Mouse (Mus musculus) lung, postnatal 25 days (tissue): Measurements from ENCODE around the gene Mrps21.
"Not testable (repeated sequence)": the region's sequence is repeated elsewhere in the genome, so short reads cannot be mapped to it uniquely, and the experiment has no call there.

Source experiments
- DNase-seq: peaks from one replicate; pipeline ENCODE4 v3.0.0; 2022; ENCODE audit warnings: low spot score

The Mrps21 gene

GRCm38 (mm10) chr3:95892066-95893052 lies 21.0 kb upstream of the Mrps21 start:
- peak; percentile 60 for DNase-seq

- peak; percentile 72 for DNase-seq
Observed at GRCm38 (mm10) chr3:95891211-95892065, 20.1 kb upstream of the Mrps21 start, which contains the start of gene BC028528. BC028528 (minus strand) TSS chr3:95892005.

GRCm38 (mm10) chr3:95889664-95890063 lies 18.3 kb upstream of the Mrps21 start:
- DNase-seq: no peak

GRCm38 (mm10) chr3:95887596-95887995 lies 16.3 kb upstream of the Mrps21 start:
- no peak for DNase-seq

DNA sequence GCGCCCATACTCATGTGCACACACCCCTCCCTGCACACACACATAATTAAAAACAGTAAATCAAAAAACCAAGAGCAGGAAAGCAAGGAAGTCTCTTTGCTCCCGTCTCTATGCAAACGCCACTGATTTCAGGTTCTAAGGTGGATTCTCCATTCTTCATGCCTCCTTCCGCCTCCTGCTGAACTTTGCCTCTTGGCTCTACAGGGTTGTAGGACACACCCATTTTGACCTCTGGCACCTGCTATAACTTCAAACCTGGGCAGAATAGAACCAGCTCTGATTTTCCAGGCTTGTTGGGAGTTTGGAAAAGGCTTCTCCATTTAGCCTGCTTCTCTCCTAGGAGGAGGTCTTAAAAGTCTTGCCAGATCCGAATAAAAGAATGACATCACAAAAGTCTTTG lies 13.1 kb upstream of the Mrps21 start:
- DNase-seq: no peak

DNA sequence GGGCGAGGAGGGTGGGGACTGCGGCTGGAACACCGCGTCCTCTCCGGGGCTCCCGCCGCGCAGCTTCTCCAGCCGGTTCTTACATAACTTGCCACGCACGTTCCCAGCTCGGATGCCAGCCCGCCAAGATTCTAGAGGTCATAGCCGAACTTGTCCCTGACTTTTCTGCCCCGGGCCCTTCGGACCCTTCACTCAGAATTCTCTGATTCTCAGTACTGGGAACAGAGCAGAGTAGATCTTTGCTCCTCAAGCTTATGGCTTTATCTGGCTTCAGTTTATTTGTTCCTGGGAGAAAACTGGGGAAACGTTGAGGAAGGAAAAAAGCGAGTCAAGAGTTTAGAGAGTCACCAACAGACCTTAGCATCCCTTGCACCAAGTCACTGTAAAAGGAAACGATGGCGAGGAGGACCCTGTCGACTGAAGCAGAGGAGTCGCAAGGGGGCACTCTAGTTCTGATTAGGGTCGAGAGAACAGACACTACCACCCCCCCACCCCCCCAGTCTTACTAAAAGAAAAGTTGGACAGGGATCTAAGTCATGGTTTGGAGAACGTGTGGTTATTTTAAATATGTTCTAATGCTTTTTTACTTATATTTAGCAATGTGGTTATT lies 11.6 kb upstream of the Mrps21 start:
- DNase-seq: peak; percentile 83

GRCm38 (mm10) chr3:95881979-95882815 lies 10.9 kb upstream of the Mrps21 start, which contains the start of gene Ciart:
Ciart (minus strand) TSS chr3:95882251.
- peak; percentile 97 for DNase-seq

DNA sequence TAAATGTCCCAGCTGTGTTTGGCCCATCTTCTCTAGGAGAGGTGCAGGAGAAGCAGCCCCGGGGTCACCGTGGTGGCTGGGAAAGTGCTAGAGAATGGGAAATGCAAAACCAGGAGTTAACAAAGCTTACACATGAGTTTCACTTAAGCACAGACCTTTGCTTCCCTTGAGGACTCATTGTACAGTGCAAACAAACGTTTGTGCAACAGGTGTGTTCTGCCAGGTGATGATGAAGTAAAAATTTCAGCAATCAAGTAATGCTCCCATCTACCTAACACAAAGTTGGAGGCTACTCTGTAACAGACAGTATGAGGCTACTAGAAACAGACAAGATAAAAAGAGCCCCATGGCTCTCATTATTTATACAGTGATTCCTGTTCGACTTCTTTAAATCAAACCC lies 7.7 kb upstream of the Mrps21 start:
- DNase-seq: peak; percentile 47

DNA sequence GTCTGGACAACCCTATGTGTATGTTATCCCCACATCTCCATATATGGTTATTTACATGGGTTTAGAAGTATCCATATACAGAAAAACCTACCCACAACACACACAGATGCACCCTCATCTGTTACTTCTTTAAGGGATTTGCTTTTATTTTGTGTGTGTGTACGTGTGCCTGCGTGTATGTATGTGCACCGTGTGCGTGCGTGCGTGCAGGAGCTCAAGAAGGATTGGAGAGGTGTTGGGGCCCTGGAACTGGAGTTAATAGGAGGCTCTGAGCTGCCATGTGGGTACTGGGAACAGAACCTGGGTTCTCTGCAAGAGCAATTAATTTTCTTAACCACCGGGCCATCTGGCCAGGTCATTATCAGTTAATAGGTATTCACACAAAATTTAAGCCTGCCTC lies 729 bp upstream of the Mrps21 start:
- no peak for DNase-seq

- DNase-seq: no peak
Observed at GRCm38 (mm10) chr3:95870976-95871375, 343 bp downstream of the Mrps21 start.

DNA sequence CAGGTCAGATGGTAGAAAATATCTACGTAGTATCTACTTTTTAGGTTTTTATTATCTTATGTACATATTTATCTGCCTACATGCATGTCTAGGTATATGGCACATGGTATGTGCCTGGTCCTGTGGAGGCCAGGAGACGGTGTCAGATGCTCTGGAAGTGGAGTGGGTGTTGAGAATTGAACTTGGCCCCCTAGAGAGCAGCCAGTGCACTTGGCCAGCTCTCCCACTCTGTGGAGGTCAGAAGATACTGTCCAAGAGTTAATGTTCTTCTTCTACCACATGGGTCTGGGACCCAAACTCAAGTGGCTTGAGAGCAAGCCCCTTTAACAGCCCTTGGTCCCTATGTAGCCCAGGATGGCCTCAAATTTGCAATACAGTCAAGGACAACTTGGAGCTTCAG lies 3.9 kb downstream of the Mrps21 start:
- DNase-seq: no peak

- DNase-seq: no peak
Observed at GRCm38 (mm10) chr3:95866071-95866470, 5.2 kb downstream of the Mrps21 start.

GRCm38 (mm10) chr3:95865571-95865970 lies 5.7 kb downstream of the Mrps21 start:
- no peak for DNase-seq

DNA sequence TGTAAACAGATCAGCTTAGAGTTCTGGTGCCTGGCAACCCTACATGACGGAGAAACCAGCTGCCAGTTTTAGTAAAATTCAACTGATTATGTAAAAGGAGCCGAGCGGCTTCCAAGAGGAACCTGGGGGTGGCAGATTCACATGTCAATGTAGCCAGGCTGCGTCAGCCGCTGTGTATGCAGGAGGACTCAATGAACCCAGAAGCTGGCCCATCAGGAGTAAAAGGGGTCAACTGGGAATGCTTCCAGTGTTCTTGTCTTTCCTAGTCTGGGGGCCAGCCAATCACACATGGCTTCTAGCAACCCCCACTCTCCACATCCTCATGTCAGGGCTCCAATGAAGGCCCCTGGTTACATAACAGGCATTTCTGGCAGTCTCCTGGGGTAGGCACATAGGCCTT lies 6.3 kb downstream of the Mrps21 start:
- DNase-seq: no peak

GRCm38 (mm10) chr3:95863578-95863977 lies 7.7 kb downstream of the Mrps21 start:
- DNase-seq: no peak

- DNase-seq: peak; percentile 90
Observed at GRCm38 (mm10) chr3:95861796-95862195, 9.5 kb downstream of the Mrps21 start.

DNA sequence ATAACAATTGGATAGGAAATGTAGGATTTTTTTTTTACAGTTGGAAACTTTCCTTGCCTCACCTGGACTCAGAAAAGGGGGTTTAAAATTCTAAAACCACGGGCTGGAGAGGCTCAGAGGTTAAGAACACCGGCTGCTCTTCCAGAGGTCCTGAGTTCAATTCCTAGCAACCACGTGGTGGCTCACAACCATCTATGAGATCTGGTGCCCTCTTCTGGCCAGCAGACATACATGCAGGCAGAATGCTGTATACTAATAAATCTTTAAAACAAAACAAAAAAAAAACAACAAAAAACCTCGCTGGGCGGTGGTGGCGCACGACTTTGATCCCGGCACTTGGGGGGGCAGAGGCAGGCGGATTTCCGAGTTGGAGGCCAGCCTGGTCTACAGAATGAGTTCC lies 10.1 kb downstream of the Mrps21 start:
- no peak for DNase-seq

DNA sequence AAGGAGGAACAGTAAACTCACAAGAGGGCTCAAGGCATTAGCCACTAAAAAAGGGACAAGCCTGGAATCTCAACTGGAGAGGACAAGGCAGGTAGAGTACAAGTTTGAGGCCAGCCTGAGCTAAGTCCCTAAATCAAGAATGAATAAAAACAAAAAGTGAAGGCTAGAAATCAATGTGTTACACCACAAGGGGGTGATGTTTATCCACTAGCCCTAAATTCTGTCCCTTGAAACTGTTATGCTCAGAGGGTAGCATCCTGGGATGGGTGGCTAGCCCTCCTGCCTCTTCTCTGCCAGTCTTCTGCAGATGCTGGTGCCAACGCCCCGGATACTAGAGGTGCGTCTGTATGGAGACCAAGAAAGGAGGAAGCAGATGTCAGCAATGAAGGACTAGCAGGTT lies 11.0 kb downstream of the Mrps21 start:
- DNase-seq: no peak

GRCm38 (mm10) chr3:95858278-95858677 lies 13.0 kb downstream of the Mrps21 start:
- DNase-seq: not testable (repeated sequence)

- not testable (repeated sequence) for DNase-seq
Observed at GRCm38 (mm10) chr3:95857050-95857449, 14.3 kb downstream of the Mrps21 start.

DNA sequence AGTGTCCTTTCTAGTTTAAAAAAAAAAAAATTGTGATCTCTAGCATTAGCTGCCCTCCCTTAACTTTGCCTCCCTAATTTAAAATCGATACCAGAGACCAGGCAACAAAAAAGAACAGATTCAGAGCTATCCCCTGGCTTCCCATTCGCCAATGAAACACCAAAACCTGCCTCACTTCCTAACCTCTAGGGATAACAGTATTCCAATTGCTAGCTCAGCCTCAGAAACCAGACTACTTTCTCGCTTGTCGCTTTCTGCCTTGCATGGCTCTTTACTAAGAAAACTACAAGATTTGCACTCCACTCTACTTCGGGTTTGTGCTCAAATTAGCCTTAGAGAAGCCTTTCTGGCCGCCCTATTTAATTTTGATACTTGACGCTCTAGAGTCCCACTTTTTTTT lies 15.2 kb downstream of the Mrps21 start:
- DNase-seq: no peak
